ENCODE assay signal across 8 mouse cellular contexts in the genomic region with DNA sequence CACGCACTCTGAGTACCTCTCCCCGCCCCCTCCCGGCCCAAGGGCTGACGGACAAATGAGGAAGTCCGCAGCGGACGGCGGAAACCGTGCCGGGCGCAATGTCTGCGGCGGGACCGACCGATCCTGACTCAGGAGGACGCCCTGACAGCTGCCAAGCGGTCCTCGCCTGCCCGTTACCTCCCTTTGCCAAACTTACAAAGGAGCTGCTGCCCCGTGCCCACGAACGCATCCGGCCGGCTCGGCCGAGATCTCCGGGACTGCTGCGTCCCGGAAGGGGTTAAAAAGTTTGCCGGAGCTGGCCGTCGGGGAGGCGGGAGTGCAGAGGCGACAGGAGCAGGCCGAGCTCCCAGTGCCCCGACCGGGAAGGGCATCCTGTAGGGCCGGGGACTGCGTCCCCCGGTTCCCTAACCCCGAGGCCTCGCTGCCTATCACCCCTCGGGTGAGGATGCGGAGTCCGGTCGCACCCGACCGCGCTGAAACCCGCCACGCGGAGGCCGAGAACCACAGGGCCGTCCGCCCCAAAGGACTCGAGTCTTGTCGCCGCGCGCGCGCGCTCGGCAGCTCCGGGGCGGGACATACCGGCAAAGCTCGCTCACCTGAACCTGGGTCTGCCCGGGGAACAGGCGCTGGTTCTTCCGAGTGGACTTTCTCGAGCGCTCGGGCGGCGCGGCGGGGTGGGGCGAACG. TPM values are rescaled to one million over a fixed set of nuclear protein-coding genes. Genes with fewer than 3 reads are reported as not detected.
DNase-seq lines count a peak whose midpoint lies in the region; ATAC-seq lines count a peak whose summit lies in the region.

No protein-coding gene starts in this region.

- peak overlapping the region; percentile 92 for H3K4me3 ChIP-seq in embryonic facial prominence, embryonic 15.5 days (replicated peaks)
- H3K4me3 ChIP-seq in heart, embryonic 10.5 days, result peak overlapping the region; percentile 76
- H3K4me3 ChIP-seq in liver, embryonic 12.5 days, result peak overlapping the region; percentile 89

- H3K36me3 ChIP-seq in embryonic facial prominence, embryonic 15.5 days, result no peaks in the 10 kb centered on the region
- H3K36me3 ChIP-seq in heart, embryonic 10.5 days, result no peaks in the 10 kb centered on the region
- H3K36me3 ChIP-seq in liver, embryonic 12.5 days, result no peaks in the 10 kb centered on the region

- peak; percentile 86 for DNase-seq in A20 (ENCODE audit: low read depth, low spot score)
- DNase-seq in adrenal gland, adult 2 months, result peak; percentile 84
- peak; percentile 86 for DNase-seq in heart, embryonic 10.5 days (ENCODE audit: low spot score)
- peak; percentile 74 for DNase-seq in kidney, adult 9 months
- peak; percentile 67 for DNase-seq in thymus, postnatal 14 days

- no peaks in the 10 kb centered on the region for H3K27me3 ChIP-seq in embryonic facial prominence, embryonic 15.5 days
- H3K27me3 ChIP-seq in heart, embryonic 10.5 days (ENCODE audit: insufficient read depth, poor library complexity, severe bottlenecking), result no peaks in the 10 kb centered on the region
- no peaks in the 10 kb centered on the region for H3K27me3 ChIP-seq in liver, embryonic 12.5 days (replicated peaks)

- peak overlapping the region; percentile 85 for H3K4me2 ChIP-seq in embryonic facial prominence, embryonic 15.5 days (replicated peaks)
- H3K4me2 ChIP-seq in liver, embryonic 12.5 days, result peak overlapping the region; percentile 98

- under 1% methylated on average over 78 of the region's 80 CpGs for WGBS in embryonic facial prominence, embryonic 15.5 days
- WGBS in heart, embryonic 10.5 days, result under 1% methylated on average over 80 of the region's 80 CpGs
- WGBS in liver, embryonic 12.5 days (ENCODE audit: insufficient replicate concordance), result under 1% methylated on average over 80 of the region's 80 CpGs

- peak overlapping the region; percentile 93 for H3K27ac ChIP-seq in embryonic facial prominence, embryonic 15.5 days (replicated peaks)
- peak overlapping the region; percentile 94 for H3K27ac ChIP-seq in heart, embryonic 10.5 days
- peak overlapping the region; percentile 93 for H3K27ac ChIP-seq in liver, embryonic 12.5 days

- peak overlapping the region; percentile 91 for H3K9ac ChIP-seq in embryonic facial prominence, embryonic 15.5 days
- peak overlapping the region; percentile 89 for H3K9ac ChIP-seq in liver, embryonic 12.5 days

- peaks cover 52% of the 10 kb centered on the region for H3K4me1 ChIP-seq in embryonic facial prominence, embryonic 15.5 days
- H3K4me1 ChIP-seq in heart, embryonic 10.5 days, result peaks cover 46% of the 10 kb centered on the region
- H3K4me1 ChIP-seq in liver, embryonic 12.5 days, result peaks cover 63% of the 10 kb centered on the region

- peak; percentile 10 for ATAC-seq in embryonic facial prominence, embryonic 15.5 days (ENCODE audit: insufficient number of reproducible peaks, low FRiP score, low TSS enrichment, low read depth)
- peak; percentile 20 for ATAC-seq in liver, embryonic 12.5 days
- peak; percentile 14; the same call in 1 of the 2 replicates for ATAC-seq in monocyte, adult 5-6 weeks (replicated peaks; ENCODE audit: insufficient number of reproducible peaks, low FRiP score, low TSS enrichment, poor library complexity, severe bottlenecking)

- no peaks in the 10 kb centered on the region for H3K9me3 ChIP-seq in embryonic facial prominence, embryonic 15.5 days (replicated peaks)
- no peaks in the 10 kb centered on the region for H3K9me3 ChIP-seq in heart, embryonic 10.5 days
- H3K9me3 ChIP-seq in liver, embryonic 12.5 days (replicated peaks), result no peaks in the 10 kb centered on the region

RNA-seq across cellular contexts. Expression of gene Myh9, which starts 0.5 kb away (rescaled TPM):
- total RNA-seq in adrenal gland, adult 2 months (2021), result 100 to 1,000 TPM; 280 to 306 TPM
- 45.4 and 51.9 TPM in 2 replicates for polyA plus RNA-seq in adrenal gland, adult 2 months (2012; rRNA removed)
- polyA plus RNA-seq in embryonic facial prominence, embryonic 15.5 days (2015; fragmentation: Nextera tagmentation; extraction: Ambion mirVana), result 41.1 and 41.7 TPM in 2 replicates
- 34.5 and 37.5 TPM in 2 replicates for polyA plus RNA-seq in heart, embryonic 10.5 days (2016; fragmentation: Nextera tagmentation; extraction: Ambion mirVana)
- polyA plus RNA-seq in liver, embryonic 12.5 days (2016; fragmentation: Nextera tagmentation; extraction: Ambion mirVana), result 32.5 and 34.2 TPM in 2 replicates
- total RNA-seq in monocyte, adult 5-6 weeks (2017), result 908 to 1,221 TPM (median 925 TPM) in 3 replicates

Comparison
In these comparisons a context has a peak if more than half of its experiments do, and no peak if none do; other contexts are left out.
1. Peak in every context shown above with its lines: DNase-seq, ATAC-seq, H3K4me3 ChIP-seq and H3K27ac ChIP-seq.